Mouse (Mus musculus) spleen, adult 2 months (tissue): ENCODE data around the gene Polr2j.

Source experiments
- CTCF ChIP-seq: fragments of 200-500 bp; IDR thresholded peaks from 2 replicates; pipeline ENCODE4 v1.5.1; 2011; ENCODE audit warnings: mild to moderate bottlenecking, inconsistent platforms; ENCODE audit not compliant: insufficient read depth, insufficient read length, insufficient replicate concordance; ENCODE audit errors: extremely low read depth
- POLR2A ChIP-seq: fragments of 200-500 bp; IDR thresholded peaks from 2 replicates; pipeline ENCODE4 v1.6.1; 2011; ENCODE audit warnings: low read depth, low read length, inconsistent platforms

GRCm38 (mm10) chr5:136167296-136167695 is 50.9 kb downstream of the Polr2j start:
- TF ChIP-seq CTCF = no peak
- no peak for TF ChIP-seq POLR2A
